Mouse (Mus musculus): ENCODE measurements around the gene Hhat.

- no peak for TF ChIP-seq CTCF (IDR thresholded peaks at IDR 0.05; ENCODE audit: low read depth)
- no peak for TF ChIP-seq EP300 (optimal IDR thresholded peaks at IDR 0.05)
Observed at GRCm38 (mm10) chr1:192720156-192720555, 50.9 kb downstream of the Hhat start.

Data from stomach, postnatal 0 days (tissue).